Mouse (Mus musculus): ENCODE measurements around the gene Mdm4. TPM values are rescaled to one million over a fixed set of nuclear protein-coding genes. Genes with fewer than 3 reads are reported as not detected.

Gene Mdm4
- polyA plus RNA-seq (2015; fragmentation: Nextera tagmentation; extraction: Ambion mirVana), result 12.7 and 13.4 TPM in 2 replicates

DNA sequence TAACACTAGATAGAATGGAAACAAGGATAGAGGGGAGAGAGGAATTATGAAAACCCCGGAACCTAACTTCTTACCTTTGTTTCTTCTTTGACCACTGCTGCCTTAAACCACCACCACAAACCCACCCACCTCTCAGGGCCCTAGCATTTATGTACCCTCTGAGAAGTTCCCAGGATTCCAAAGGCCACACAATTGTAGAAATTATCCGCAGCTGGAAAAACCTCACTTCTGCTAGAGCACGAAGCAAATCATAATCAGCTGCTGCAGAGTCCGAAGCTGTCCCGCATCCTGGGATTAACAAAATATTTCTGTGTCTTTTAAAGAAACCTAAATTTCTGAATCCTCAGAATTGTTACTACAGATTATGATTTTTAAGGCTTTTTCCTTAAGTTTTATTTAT, at the start of gene Mdm4:
TSS of gene Mdm4 (minus strand) at position 101 of the 400 bp plus-strand sequence.
- Histone ChIP-seq H3K27me3 (ENCODE audit: control insufficient read depth, insufficient read depth, low read depth, low read length) (no peaks in the 10 kb centered on the region), H3K9ac (ENCODE audit: low read depth, low read length) (no peak within 1 kb of the TSS), H3K36me3 (ENCODE audit: control insufficient read depth, insufficient read depth) (no peaks in the 10 kb centered on the region), H3K4me3 (ENCODE audit: low read depth, low read length) (no peak within 1 kb of the TSS), H3K27ac (ENCODE audit: low read length) (no peak within 1 kb of the TSS), H3K4me1 (ENCODE audit: control insufficient read depth, low read depth, low read length) (peaks cover 23% of the 10 kb centered on the region), H3K4me2 (ENCODE audit: low read depth, low read length) (no peak within 1 kb of the TSS), H3K9me3 (replicated peaks; ENCODE audit: control insufficient read depth, low read length) (no peaks in the 10 kb centered on the region)
- ATAC-seq (ENCODE audit: low read depth), result no peak
- WGBS (ENCODE audit: insufficient replicate concordance), result 83% methylated on average over 5 of the region's 5 CpGs

- 69% methylated on average over 9 of the region's 9 CpGs for whole genome bisulfite sequencing (ENCODE audit: insufficient replicate concordance)
- Histone ChIP-seq H3K27me3 (ENCODE audit: control insufficient read depth, insufficient read depth, low read depth, low read length) (no peaks in the 10 kb centered on the region), H3K36me3 (ENCODE audit: control insufficient read depth, insufficient read depth) (no peaks in the 10 kb centered on the region), H3K9me3 (replicated peaks; ENCODE audit: control insufficient read depth, low read length) (no peaks in the 10 kb centered on the region), H3K4me3 (ENCODE audit: low read depth, low read length) (no peak overlapping the region), H3K4me1 (ENCODE audit: control insufficient read depth, low read depth, low read length) (peaks cover 25% of the 10 kb centered on the region), H3K4me2 (ENCODE audit: low read depth, low read length) (no peak overlapping the region), H3K27ac (ENCODE audit: low read length) (no peak overlapping the region), H3K9ac (ENCODE audit: low read depth, low read length) (no peak overlapping the region)
- ATAC-seq (ENCODE audit: low read depth), result no peak
Observed at GRCm38 (mm10) chr1:133080079-133080561, 49.8 kb upstream of the Mdm4 start.

- no peak overlapping the region for H3K4me3 ChIP-seq (ENCODE audit: low read depth, low read length)
- peaks cover 19% of the 10 kb centered on the region for H3K4me1 ChIP-seq (ENCODE audit: control insufficient read depth, low read depth, low read length)
- H3K36me3 ChIP-seq (ENCODE audit: control insufficient read depth, insufficient read depth), result no peaks in the 10 kb centered on the region
- H3K27ac ChIP-seq (ENCODE audit: low read length), result no peak overlapping the region
- no peaks in the 10 kb centered on the region for H3K9me3 ChIP-seq (replicated peaks; ENCODE audit: control insufficient read depth, low read length)
- WGBS (ENCODE audit: insufficient replicate concordance), result 80% methylated on average over 7 of the region's 7 CpGs
- no peak overlapping the region for H3K4me2 ChIP-seq (ENCODE audit: low read depth, low read length)
- H3K27me3 ChIP-seq (ENCODE audit: control insufficient read depth, insufficient read depth, low read depth, low read length), result no peaks in the 10 kb centered on the region
- ATAC-seq (ENCODE audit: low read depth), result no peak
- H3K9ac ChIP-seq (ENCODE audit: low read depth, low read length), result no peak overlapping the region
Observed at GRCm38 (mm10) chr1:133079509-133079908, 49.1 kb upstream of the Mdm4 start.

GRCm38 (mm10) chr1:133078338-133078727, 48.0 kb upstream of the Mdm4 start:
- Histone ChIP-seq H3K36me3 (ENCODE audit: control insufficient read depth, insufficient read depth) (no peaks in the 10 kb centered on the region), H3K4me3 (ENCODE audit: low read depth, low read length) (no peak overlapping the region), H3K27me3 (ENCODE audit: control insufficient read depth, insufficient read depth, low read depth, low read length) (no peaks in the 10 kb centered on the region), H3K27ac (ENCODE audit: low read length) (no peak overlapping the region), H3K4me2 (ENCODE audit: low read depth, low read length) (no peak overlapping the region), H3K9me3 (replicated peaks; ENCODE audit: control insufficient read depth, low read length) (no peaks in the 10 kb centered on the region), H3K9ac (ENCODE audit: low read depth, low read length) (no peak overlapping the region), H3K4me1 (ENCODE audit: control insufficient read depth, low read depth, low read length) (peaks cover 8% of the 10 kb centered on the region)
- WGBS (ENCODE audit: insufficient replicate concordance), result 68% methylated on average over 1 of the region's 1 CpGs
- ATAC-seq (ENCODE audit: low read depth), result no peak

GRCm38 (mm10) chr1:133077606-133078337, 47.4 kb upstream of the Mdm4 start:
- no peak for ATAC-seq (ENCODE audit: low read depth)
- no peak overlapping the region for H3K4me2 ChIP-seq (ENCODE audit: low read depth, low read length)
- H3K4me3 ChIP-seq (ENCODE audit: low read depth, low read length), result no peak overlapping the region
- no peaks in the 10 kb centered on the region for H3K27me3 ChIP-seq (ENCODE audit: control insufficient read depth, insufficient read depth, low read depth, low read length)
- H3K27ac ChIP-seq (ENCODE audit: low read length), result no peak overlapping the region
- WGBS (ENCODE audit: insufficient replicate concordance), result 37% methylated on average over 11 of the region's 12 CpGs
- no peak overlapping the region for H3K9ac ChIP-seq (ENCODE audit: low read depth, low read length)
- peaks cover 5% of the 10 kb centered on the region for H3K4me1 ChIP-seq (ENCODE audit: control insufficient read depth, low read depth, low read length)
- no peaks in the 10 kb centered on the region for H3K9me3 ChIP-seq (replicated peaks; ENCODE audit: control insufficient read depth, low read length)
- H3K36me3 ChIP-seq (ENCODE audit: control insufficient read depth, insufficient read depth), result no peaks in the 10 kb centered on the region

GRCm38 (mm10) chr1:133076681-133077514, 46.5 kb upstream of the Mdm4 start:
- peak; percentile 62 for ATAC-seq (ENCODE audit: low read depth)
- no peaks in the 10 kb centered on the region for H3K27me3 ChIP-seq (ENCODE audit: control insufficient read depth, insufficient read depth, low read depth, low read length)
- H3K4me2 ChIP-seq (ENCODE audit: low read depth, low read length), result no peak overlapping the region
- no peak overlapping the region for H3K4me3 ChIP-seq (ENCODE audit: low read depth, low read length)
- H3K9me3 ChIP-seq (replicated peaks; ENCODE audit: control insufficient read depth, low read length), result no peaks in the 10 kb centered on the region
- H3K27ac ChIP-seq (ENCODE audit: low read length), result no peak overlapping the region
- H3K9ac ChIP-seq (ENCODE audit: low read depth, low read length), result no peak overlapping the region
- peaks cover 5% of the 10 kb centered on the region for H3K4me1 ChIP-seq (ENCODE audit: control insufficient read depth, low read depth, low read length)
- WGBS (ENCODE audit: insufficient replicate concordance), result 34% methylated on average over 20 of the region's 20 CpGs
- no peaks in the 10 kb centered on the region for H3K36me3 ChIP-seq (ENCODE audit: control insufficient read depth, insufficient read depth)

GRCm38 (mm10) chr1:133075651-133076400, 45.5 kb upstream of the Mdm4 start:
- Histone ChIP-seq H3K4me2 (ENCODE audit: low read depth, low read length) (no peak overlapping the region), H3K9me3 (replicated peaks; ENCODE audit: control insufficient read depth, low read length) (no peaks in the 10 kb centered on the region), H3K4me1 (ENCODE audit: control insufficient read depth, low read depth, low read length) (peaks cover 5% of the 10 kb centered on the region), H3K9ac (ENCODE audit: low read depth, low read length) (no peak overlapping the region), H3K4me3 (ENCODE audit: low read depth, low read length) (no peak overlapping the region), H3K36me3 (ENCODE audit: control insufficient read depth, insufficient read depth) (no peaks in the 10 kb centered on the region), H3K27ac (ENCODE audit: low read length) (no peak overlapping the region), H3K27me3 (ENCODE audit: control insufficient read depth, insufficient read depth, low read depth, low read length) (no peaks in the 10 kb centered on the region)
- WGBS (ENCODE audit: insufficient replicate concordance), result 46% methylated on average over 6 of the region's 6 CpGs
- ATAC-seq (ENCODE audit: low read depth), result no peak

GRCm38 (mm10) chr1:133074541-133074940, 44.2 kb upstream of the Mdm4 start:
- peaks cover 5% of the 10 kb centered on the region for H3K4me1 ChIP-seq (ENCODE audit: control insufficient read depth, low read depth, low read length)
- no peaks in the 10 kb centered on the region for H3K36me3 ChIP-seq (ENCODE audit: control insufficient read depth, insufficient read depth)
- H3K27me3 ChIP-seq (ENCODE audit: control insufficient read depth, insufficient read depth, low read depth, low read length), result no peaks in the 10 kb centered on the region
- H3K9me3 ChIP-seq (replicated peaks; ENCODE audit: control insufficient read depth, low read length), result no peaks in the 10 kb centered on the region
- no peak overlapping the region for H3K9ac ChIP-seq (ENCODE audit: low read depth, low read length)
- no peak for ATAC-seq (ENCODE audit: low read depth)
- H3K27ac ChIP-seq (ENCODE audit: low read length), result no peak overlapping the region
- no peak overlapping the region for H3K4me2 ChIP-seq (ENCODE audit: low read depth, low read length)
- H3K4me3 ChIP-seq (ENCODE audit: low read depth, low read length), result no peak overlapping the region
- WGBS (ENCODE audit: insufficient replicate concordance), result 78% methylated on average over 13 of the region's 13 CpGs
